Comparison of ENCODE assay signal across 8 mouse cellular contexts in the genomic region with DNA sequence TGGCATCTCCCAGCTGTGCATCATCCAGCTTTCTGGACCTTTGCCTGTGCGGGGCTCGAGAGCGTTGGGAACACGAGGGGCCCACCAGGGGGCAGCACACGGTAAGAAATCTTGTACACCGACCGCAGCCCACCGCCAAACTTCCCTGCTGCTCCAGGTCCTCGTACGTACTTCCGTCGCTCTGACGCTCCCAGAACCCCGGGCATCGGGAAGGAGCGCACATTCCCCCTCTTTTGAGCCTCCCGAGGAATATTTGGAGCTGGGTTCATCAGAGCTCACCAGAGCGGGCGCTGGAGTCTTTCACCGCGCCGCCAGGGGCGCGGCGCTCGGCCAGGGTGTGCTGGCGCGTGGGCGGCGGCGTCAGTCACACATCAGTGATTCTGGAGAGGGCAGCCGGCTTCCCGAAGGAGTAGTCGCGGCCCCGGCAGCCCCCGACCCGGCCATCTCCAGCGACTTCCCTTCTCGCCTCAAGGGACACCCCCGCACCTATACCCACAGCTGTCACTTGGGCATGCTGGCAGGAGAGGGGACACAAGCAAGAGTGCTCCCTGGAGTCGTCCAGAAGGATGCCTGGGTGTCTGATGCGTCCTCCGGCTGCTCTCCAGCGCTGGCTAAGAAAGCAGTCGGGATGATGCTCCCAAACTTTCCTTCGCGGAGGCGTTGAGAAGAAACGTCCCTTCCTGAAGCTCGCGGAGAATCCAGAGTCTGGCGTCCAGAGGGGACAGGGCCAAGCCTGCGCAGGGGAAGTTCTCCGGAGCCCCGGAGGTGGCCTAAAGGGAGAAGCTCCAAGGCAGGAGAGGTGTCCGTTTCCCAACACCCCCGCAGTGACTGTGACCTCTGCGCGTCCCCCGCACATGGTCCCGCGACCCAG. TPM values are rescaled to one million over a fixed set of nuclear protein-coding genes. Genes with fewer than 3 reads are reported as not detected.
A peak's percentile ranks its signal among the peaks of the same experiment; 100 is the strongest.
DNase-seq lines count a peak whose midpoint lies in the region; ATAC-seq lines count a peak whose summit lies in the region.

No protein-coding gene starts in this region.

- H3K4me1 ChIP-seq in hindbrain, embryonic 15.5 days (replicated peaks), result peaks cover 17% of the 10 kb centered on the region

- H3K27ac ChIP-seq in hindbrain, embryonic 15.5 days (replicated peaks), result peak overlapping the region; percentile 70

- 0 out of 2 replicates have a peak, but pooled peaks cover 7% of the 10 kb centered on the region for H3K27me3 ChIP-seq in hindbrain, embryonic 15.5 days

- H3K4me3 ChIP-seq in hindbrain, embryonic 15.5 days, result peak overlapping the region; percentile 53

- peak overlapping the region; percentile 67 for H3K9ac ChIP-seq in hindbrain, embryonic 15.5 days

- no peaks in the 10 kb centered on the region for H3K36me3 ChIP-seq in hindbrain, embryonic 15.5 days

- peak; percentile 73 for DNase-seq in WW6 (ENCODE audit: low read depth, low spot score)
- peak; percentile 86 to 90 for DNase-seq in cerebellum, postnatal 25 days
- peak; percentile 87 for DNase-seq in gastrocnemius, adult 18-20 months (ENCODE audit: low spot score)
- DNase-seq in layer of hippocampus, postnatal 36 days, result peak; percentile 87 to 89
- peak; percentile 90 for DNase-seq in lung, postnatal 14 days
- peak; percentile 93 for DNase-seq in retina, postnatal 1 day
- peak; percentile 66 for DNase-seq in urinary bladder, adult 2 months (ENCODE audit: low spot score)

- under 1% methylated on average over 63 of the region's 63 CpGs for WGBS in hindbrain, embryonic 15.5 days

- H3K9me3 ChIP-seq in hindbrain, embryonic 15.5 days, result no peaks in the 10 kb centered on the region

- H3K4me2 ChIP-seq in hindbrain, embryonic 15.5 days, result peak overlapping the region; percentile 100

- peak; percentile 84 for ATAC-seq in hindbrain, embryonic 15.5 days (ENCODE audit: low FRiP score, low read depth)

RNA-seq across cellular contexts. Expression of a gene that starts 0.7 kb away (rescaled TPM):
- total RNA-seq in gastrocnemius, adult 18-20 months (2021), result under 1 TPM; 0.41 to 0.64 TPM
- 3.2 and 4.4 TPM in 2 replicates for polyA plus RNA-seq in hindbrain, embryonic 15.5 days (2015; fragmentation: Nextera tagmentation; extraction: Ambion mirVana)
- total RNA-seq in layer of hippocampus, postnatal 36 days (2021), result 10 to 100 TPM; 38.6 to 41.5 TPM
- 1.0 and 1.8 TPM in 2 replicates for polyA plus RNA-seq in urinary bladder, adult 2 months (2012; rRNA removed)

Comparison
In these comparisons a context has a peak if more than half of its experiments do, and no peak if none do; other contexts are left out.
1. Peak in every context shown above with its lines: DNase-seq, ATAC-seq, H3K4me3 ChIP-seq and H3K27ac ChIP-seq.
2. RNA of a gene that starts 0.7 kb away (total RNA-seq): 38.6 to 41.5 TPM in layer of hippocampus, postnatal 36 days; 0.41 to 0.64 TPM in gastrocnemius, adult 18-20 months; every median in the first group is over 10 times any median in the second.